Mouse (Mus musculus): ENCODE data around the gene Ap2a1. TPM values are rescaled to one million over a fixed set of nuclear protein-coding genes. Genes with fewer than 3 reads are reported as not detected.

The Ap2a1 gene
- polyA plus RNA-seq, 1 experiment from 2014 or later, result 73.5 TPM

- H3K9me3 ChIP-seq (ENCODE audit: control insufficient read depth, low read length), result no peaks in the 10 kb centered on the region
- peaks cover 7% of the 10 kb centered on the region for H3K4me1 ChIP-seq (ENCODE audit: control insufficient read depth, insufficient read depth, low read length)
- H3K27me3 ChIP-seq (replicated peaks; ENCODE audit: control insufficient read depth, insufficient read depth, low read length), result peaks cover 7% of the 10 kb centered on the region
- ATAC-seq (ENCODE audit: low read depth), result no peak
- H3K36me3 ChIP-seq (ENCODE audit: control insufficient read depth, insufficient read depth, low read length), result peaks cover 17% of the 10 kb centered on the region; the same call in 1 of the 2 replicates
- H3K4me2 ChIP-seq (ENCODE audit: low read depth, low read length), result no peak overlapping the region
- no peak overlapping the region for H3K27ac ChIP-seq (replicated peaks; ENCODE audit: low read depth, low read length)
- no peak overlapping the region for H3K4me3 ChIP-seq (ENCODE audit: low read depth, low read length)
- no peak overlapping the region for H3K9ac ChIP-seq (ENCODE audit: low read depth, low read length)
- 44% methylated on average over 6 of the region's 6 CpGs for WGBS
- DNase-seq (ENCODE audit: low spot score), result no peak
Observed at GRCm38 (mm10) chr7:44956266-44956665, 27.0 kb upstream of the Ap2a1 start.

DNA sequence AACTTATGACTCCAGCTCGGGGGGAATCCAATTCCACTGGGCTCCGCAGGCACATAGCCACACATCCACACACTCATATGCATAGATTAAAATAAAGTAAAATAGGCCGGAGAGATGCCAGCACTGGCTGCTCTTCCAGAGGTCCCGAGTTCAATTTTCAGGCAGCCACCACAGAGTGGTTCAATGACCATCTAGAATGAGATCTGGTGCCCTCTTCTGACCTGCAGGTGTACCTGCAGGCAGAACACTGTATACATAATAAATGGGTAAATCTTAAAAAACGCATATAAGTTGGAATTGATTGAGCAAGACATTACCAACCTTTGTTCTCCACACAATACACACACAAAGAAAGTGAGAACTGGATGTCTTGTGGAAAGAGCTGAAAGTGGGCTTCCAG is 26.3 kb upstream of the Ap2a1 start:
- Histone ChIP-seq H3K9ac (ENCODE audit: low read depth, low read length) (no peak overlapping the region), H3K4me2 (ENCODE audit: low read depth, low read length) (no peak overlapping the region), H3K27me3 (replicated peaks; ENCODE audit: control insufficient read depth, insufficient read depth, low read length) (peaks cover 13% of the 10 kb centered on the region), H3K4me3 (ENCODE audit: low read depth, low read length) (no peak overlapping the region), H3K36me3 (ENCODE audit: control insufficient read depth, insufficient read depth, low read length) (peaks cover 11% of the 10 kb centered on the region; the same call in 1 of the 2 replicates), H3K9me3 (ENCODE audit: control insufficient read depth, low read length) (no peaks in the 10 kb centered on the region), H3K4me1 (ENCODE audit: control insufficient read depth, insufficient read depth, low read length) (peaks cover 7% of the 10 kb centered on the region), H3K27ac (replicated peaks; ENCODE audit: low read depth, low read length) (no peak overlapping the region)
- DNase-seq (ENCODE audit: low spot score), result peak; percentile 22
- no peak for ATAC-seq (ENCODE audit: low read depth)
- WGBS, result 52% methylated on average over 5 of the region's 5 CpGs

DNA sequence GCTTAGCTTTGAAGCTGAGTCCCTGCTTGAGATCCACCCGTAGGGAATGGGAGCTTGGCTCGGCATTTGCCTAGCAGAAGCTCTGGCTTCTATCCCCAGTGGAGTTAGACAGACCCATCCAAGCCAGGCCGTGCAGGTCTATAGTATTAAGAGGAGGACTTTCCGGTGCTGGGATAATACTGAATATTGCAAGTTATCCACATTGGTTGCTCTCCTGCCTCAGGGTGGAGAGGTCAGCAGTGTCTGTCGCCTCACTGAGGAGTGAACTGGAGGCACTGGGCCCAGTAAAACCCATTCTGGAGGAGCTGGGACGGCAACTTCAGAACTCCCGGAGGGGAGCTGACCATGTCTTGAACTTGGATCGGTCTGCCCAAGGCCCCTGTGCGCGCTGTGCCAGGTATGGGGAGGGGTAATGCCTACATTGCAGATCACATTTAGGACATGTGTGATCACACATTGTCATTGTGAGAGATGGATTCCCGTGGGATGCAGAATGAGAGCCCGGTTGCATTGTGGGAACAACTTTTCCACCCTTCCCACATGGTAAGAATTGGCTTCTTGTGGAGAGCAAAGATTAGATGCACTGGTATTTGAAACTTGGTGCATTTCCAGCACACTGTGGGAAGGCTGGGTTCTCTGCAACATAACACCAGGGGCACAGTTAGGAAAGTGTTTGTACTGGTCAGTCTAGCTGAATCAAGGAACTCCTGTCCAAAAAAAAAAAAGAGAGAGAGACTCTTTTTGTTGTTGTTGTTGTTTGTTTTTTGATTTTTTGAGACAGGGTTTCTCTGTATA is 25.0 kb upstream of the Ap2a1 start:
- ATAC-seq (ENCODE audit: low read depth), result no peak
- Histone ChIP-seq H3K4me1 (ENCODE audit: control insufficient read depth, insufficient read depth, low read length) (peaks cover 7% of the 10 kb centered on the region), H3K27ac (replicated peaks; ENCODE audit: low read depth, low read length) (no peak overlapping the region), H3K4me2 (ENCODE audit: low read depth, low read length) (no peak overlapping the region), H3K27me3 (replicated peaks; ENCODE audit: control insufficient read depth, insufficient read depth, low read length) (peaks cover 21% of the 10 kb centered on the region), H3K4me3 (ENCODE audit: low read depth, low read length) (no peak overlapping the region), H3K9me3 (ENCODE audit: control insufficient read depth, low read length) (no peaks in the 10 kb centered on the region), H3K36me3 (ENCODE audit: control insufficient read depth, insufficient read depth, low read length) (0 out of 2 replicates have a peak, but pooled peaks cover 4% of the 10 kb centered on the region), H3K9ac (ENCODE audit: low read depth, low read length) (no peak overlapping the region)
- DNase-seq (ENCODE audit: low spot score), result peak; percentile 30
- 74% methylated on average over 12 of the region's 12 CpGs for WGBS

DNA sequence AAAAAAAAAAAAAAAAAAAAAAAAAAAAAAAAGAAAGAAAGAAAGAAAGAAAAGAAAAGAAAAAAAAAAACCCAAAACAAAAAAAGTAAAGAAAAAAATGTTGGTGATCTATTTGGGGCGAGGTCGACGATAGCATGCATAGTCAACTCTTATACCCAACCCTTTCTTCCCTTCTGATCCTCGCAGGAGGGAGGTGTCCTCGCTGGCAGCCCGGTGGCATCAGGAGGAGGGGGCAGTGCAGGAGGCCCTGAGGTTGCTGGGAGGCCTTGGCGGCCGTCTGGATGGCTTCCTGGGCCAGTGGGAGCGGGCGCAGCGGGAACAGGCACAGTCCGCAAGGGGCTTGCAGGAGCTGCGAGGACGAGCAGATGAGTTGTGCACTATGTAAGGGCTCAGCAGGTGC is 24.3 kb upstream of the Ap2a1 start:
- WGBS, result 57% methylated on average over 14 of the region's 14 CpGs
- DNase-seq (ENCODE audit: low spot score) (no peak), ATAC-seq (ENCODE audit: low read depth) (no peak)
- no peak overlapping the region for H3K4me2 ChIP-seq (ENCODE audit: low read depth, low read length)
- no peaks in the 10 kb centered on the region for H3K9me3 ChIP-seq (ENCODE audit: control insufficient read depth, low read length)
- H3K4me3 ChIP-seq (ENCODE audit: low read depth, low read length), result no peak overlapping the region
- H3K27me3 ChIP-seq (replicated peaks; ENCODE audit: control insufficient read depth, insufficient read depth, low read length), result peaks cover 21% of the 10 kb centered on the region
- no peak overlapping the region for H3K9ac ChIP-seq (ENCODE audit: low read depth, low read length)
- H3K4me1 ChIP-seq (ENCODE audit: control insufficient read depth, insufficient read depth, low read length), result peaks cover 7% of the 10 kb centered on the region
- no peak overlapping the region for H3K27ac ChIP-seq (replicated peaks; ENCODE audit: low read depth, low read length)
- no peaks in the 10 kb centered on the region for H3K36me3 ChIP-seq (ENCODE audit: control insufficient read depth, insufficient read depth, low read length)

DNA sequence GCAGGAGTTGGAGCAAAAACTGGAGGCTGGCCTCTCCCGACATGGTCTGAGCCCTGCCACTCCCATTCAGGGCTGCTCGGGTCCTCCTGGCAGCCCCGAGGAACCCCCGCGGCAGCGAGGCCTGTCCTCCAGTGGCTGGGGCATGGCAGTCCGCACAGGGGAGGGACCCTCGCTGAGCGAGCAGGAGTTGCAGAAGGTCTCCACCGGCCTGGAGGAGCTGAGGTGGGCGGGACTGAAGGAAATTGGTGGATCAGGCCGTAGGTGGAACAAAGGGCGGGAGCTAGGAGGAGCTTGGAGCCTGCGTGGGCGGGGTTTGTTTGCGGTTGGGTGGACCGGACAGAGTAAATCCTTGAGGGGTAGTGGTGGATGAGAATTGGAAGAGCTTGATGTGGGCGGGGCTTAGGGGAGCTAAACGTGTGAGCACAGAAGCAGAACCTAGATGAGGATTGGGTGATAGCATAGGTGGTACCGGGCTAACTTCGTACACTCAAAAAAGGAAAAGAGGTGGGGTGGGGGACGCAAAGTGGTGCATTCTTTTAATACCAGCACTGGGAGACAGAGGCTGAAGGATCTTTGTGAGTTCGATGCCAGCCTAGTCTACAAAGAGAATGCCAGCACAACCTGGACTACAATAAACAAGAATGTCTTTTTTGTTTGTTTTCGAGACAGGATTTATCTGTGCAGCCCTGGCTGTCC is 23.5 kb upstream of the Ap2a1 start:
- Histone ChIP-seq H3K27me3 (replicated peaks; ENCODE audit: control insufficient read depth, insufficient read depth, low read length) (peaks cover 21% of the 10 kb centered on the region), H3K4me3 (ENCODE audit: low read depth, low read length) (peak overlapping the region; percentile 48), H3K27ac (replicated peaks; ENCODE audit: low read depth, low read length) (peak overlapping the region; percentile 67), H3K9me3 (ENCODE audit: control insufficient read depth, low read length) (no peaks in the 10 kb centered on the region), H3K9ac (ENCODE audit: low read depth, low read length) (peak overlapping the region; percentile 63), H3K4me1 (ENCODE audit: control insufficient read depth, insufficient read depth, low read length) (peaks cover 7% of the 10 kb centered on the region), H3K4me2 (ENCODE audit: low read depth, low read length) (peak overlapping the region; percentile 95), H3K36me3 (ENCODE audit: control insufficient read depth, insufficient read depth, low read length) (no peaks in the 10 kb centered on the region)
- ATAC-seq (ENCODE audit: low read depth), result peak; percentile 93
- DNase-seq (ENCODE audit: low spot score), result peak; percentile 98
- WGBS, result 8% methylated on average over 24 of the region's 24 CpGs

- WGBS, result 5% methylated on average over 8 of the region's 10 CpGs
- Histone ChIP-seq H3K36me3 (ENCODE audit: control insufficient read depth, insufficient read depth, low read length) (no peaks in the 10 kb centered on the region), H3K27ac (replicated peaks; ENCODE audit: low read depth, low read length) (peak overlapping the region; percentile 67), H3K4me1 (ENCODE audit: control insufficient read depth, insufficient read depth, low read length) (peaks cover 7% of the 10 kb centered on the region), H3K4me2 (ENCODE audit: low read depth, low read length) (peak overlapping the region; percentile 95), H3K27me3 (replicated peaks; ENCODE audit: control insufficient read depth, insufficient read depth, low read length) (peaks cover 21% of the 10 kb centered on the region), H3K9me3 (ENCODE audit: control insufficient read depth, low read length) (no peaks in the 10 kb centered on the region), H3K9ac (ENCODE audit: low read depth, low read length) (peak overlapping the region; percentile 63), H3K4me3 (ENCODE audit: low read depth, low read length) (peak overlapping the region; percentile 48)
- peak; percentile 77 for ATAC-seq (ENCODE audit: low read depth)
- peak; percentile 86 for DNase-seq (ENCODE audit: low spot score)
Observed at GRCm38 (mm10) chr7:44951960-44952359, 22.7 kb upstream of the Ap2a1 start.

- H3K9me3 ChIP-seq (ENCODE audit: control insufficient read depth, low read length), result no peaks in the 10 kb centered on the region
- H3K4me3 ChIP-seq (ENCODE audit: low read depth, low read length), result no peak overlapping the region
- no peak overlapping the region for H3K9ac ChIP-seq (ENCODE audit: low read depth, low read length)
- H3K36me3 ChIP-seq (ENCODE audit: control insufficient read depth, insufficient read depth, low read length), result no peaks in the 10 kb centered on the region
- peaks cover 7% of the 10 kb centered on the region for H3K4me1 ChIP-seq (ENCODE audit: control insufficient read depth, insufficient read depth, low read length)
- peaks cover 21% of the 10 kb centered on the region for H3K27me3 ChIP-seq (replicated peaks; ENCODE audit: control insufficient read depth, insufficient read depth, low read length)
- H3K27ac ChIP-seq (replicated peaks; ENCODE audit: low read depth, low read length), result no peak overlapping the region
- H3K4me2 ChIP-seq (ENCODE audit: low read depth, low read length), result no peak overlapping the region
- ATAC-seq (ENCODE audit: low read depth), result no peak
- WGBS, result 61% methylated on average over 6 of the region's 6 CpGs
- no peak for DNase-seq (ENCODE audit: low spot score)
Observed at GRCm38 (mm10) chr7:44949922-44950321, 20.6 kb upstream of the Ap2a1 start.

DNA sequence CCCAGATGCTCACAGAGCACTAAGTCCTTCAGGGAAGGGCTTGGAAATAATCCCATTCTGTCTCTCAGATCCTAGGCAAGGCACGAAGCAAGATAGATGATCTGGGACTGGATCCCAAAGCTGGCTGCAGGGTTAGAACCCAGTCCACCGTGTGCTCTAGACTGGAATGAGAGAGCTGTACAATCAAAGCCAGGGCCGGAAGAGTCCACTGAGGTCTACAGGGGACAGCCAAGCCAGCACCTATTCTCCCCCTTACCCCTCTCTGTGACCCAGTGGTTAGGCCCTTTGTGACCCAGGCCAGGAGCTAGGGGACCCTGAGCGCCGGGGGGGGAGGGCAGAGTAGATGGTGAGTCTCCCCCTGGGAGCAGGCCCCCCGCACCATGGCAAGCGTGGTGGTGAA is 13.6 kb upstream of the Ap2a1 start, which contains the start of gene Tsks:
Tsks (plus strand) TSS at position 301 of the 400 bp plus-strand sequence.
- no peak within 1 kb of the TSS for H3K27ac ChIP-seq (replicated peaks; ENCODE audit: low read depth, low read length)
- WGBS, result 75% methylated on average over 7 of the region's 7 CpGs
- DNase-seq (ENCODE audit: low spot score), result no peak
- no peak for ATAC-seq (ENCODE audit: low read depth)
- no peak within 1 kb of the TSS for H3K4me2 ChIP-seq (ENCODE audit: low read depth, low read length)
- H3K36me3 ChIP-seq (ENCODE audit: control insufficient read depth, insufficient read depth, low read length), result no peaks in the 10 kb centered on the region
- no peak within 1 kb of the TSS for H3K4me3 ChIP-seq (ENCODE audit: low read depth, low read length)
- H3K9me3 ChIP-seq (ENCODE audit: control insufficient read depth, low read length), result no peaks in the 10 kb centered on the region
- no peak within 1 kb of the TSS for H3K9ac ChIP-seq (ENCODE audit: low read depth, low read length)
- no peaks in the 10 kb centered on the region for H3K4me1 ChIP-seq (ENCODE audit: control insufficient read depth, insufficient read depth, low read length)
- no peaks in the 10 kb centered on the region for H3K27me3 ChIP-seq (replicated peaks; ENCODE audit: control insufficient read depth, insufficient read depth, low read length)

Data from embryonic facial prominence, embryonic 14.5 days (tissue).